Mouse (Mus musculus): ENCODE results near the gene Clic4. TPM values are rescaled to one million over a fixed set of nuclear protein-coding genes. Genes with fewer than 3 reads are reported as not detected.
"Not testable (repeated sequence)": the region's sequence is repeated elsewhere in the genome, so short reads cannot be mapped to it uniquely, and the experiment has no call there.

Gene Clic4
- polyA plus RNA-seq, 1 experiment from 2014 or later = 63.8 TPM

GRCm38 (mm10) chr4:135192841-135193240 lies 79.8 kb downstream of the Clic4 start:
- Histone ChIP-seq H3K4me1 (no peaks in the 10 kb centered on the region), H3K9me3 (no peaks in the 10 kb centered on the region), H3K36me3 (replicated peaks) (no peaks in the 10 kb centered on the region), H3K9ac (no peak overlapping the region), H3K4me2 (no peak overlapping the region), H3K4me3 (no peak overlapping the region), H3K27me3 (replicated peaks) (no peaks in the 10 kb centered on the region; the same call in 1 of the 2 replicates), H3K27ac (no peak overlapping the region)
- 90% methylated on average over 5 of the region's 5 CpGs for WGBS
- ATAC-seq (replicated peaks) = no peak

GRCm38 (mm10) chr4:135191604-135192003 lies 81.0 kb downstream of the Clic4 start:
- WGBS = 82% methylated on average over 11 of the region's 11 CpGs
- no peak for ATAC-seq (replicated peaks)
- no peaks in the 10 kb centered on the region; the same call in 1 of the 2 replicates for H3K27me3 ChIP-seq (replicated peaks)

DNA sequence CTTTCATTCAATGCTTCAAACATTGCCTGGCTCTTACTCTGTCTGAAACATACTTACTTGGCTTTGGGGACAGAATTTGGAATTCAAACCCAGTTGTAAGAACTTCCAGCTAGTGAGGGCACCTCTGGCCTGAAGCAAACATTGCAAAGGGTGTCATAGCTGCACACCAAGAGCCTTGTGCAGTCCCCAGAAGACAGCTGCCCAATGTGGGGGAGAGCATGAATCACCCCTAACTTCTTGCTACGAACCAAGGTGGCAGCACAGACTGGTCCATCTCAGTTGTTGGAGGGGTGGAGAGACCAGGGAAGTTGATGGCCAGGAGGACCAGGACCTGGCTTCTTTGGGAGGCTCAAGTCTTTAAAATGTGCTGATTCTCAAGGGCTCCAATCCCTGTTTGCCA lies 81.4 kb downstream of the Clic4 start:
- Histone ChIP-seq H3K4me2 (no peak overlapping the region), H3K27me3 (replicated peaks) (no peaks in the 10 kb centered on the region), H3K4me3 (no peak overlapping the region), H3K27ac (no peak overlapping the region), H3K4me1 (no peaks in the 10 kb centered on the region), H3K9ac (no peak overlapping the region), H3K9me3 (no peaks in the 10 kb centered on the region), H3K36me3 (replicated peaks) (no peaks in the 10 kb centered on the region)
- ATAC-seq (replicated peaks) = no peak
- 71% methylated on average over 1 of the region's 1 CpGs for WGBS

More at GRCm38 (mm10) chr4:135191604-135192003, 81.0 kb downstream of the Clic4 start:
- Histone ChIP-seq H3K4me3 (no peak overlapping the region), H3K4me1 (no peaks in the 10 kb centered on the region), H3K9me3 (no peaks in the 10 kb centered on the region), H3K4me2 (no peak overlapping the region), H3K9ac (no peak overlapping the region), H3K27ac (no peak overlapping the region), H3K36me3 (replicated peaks) (no peaks in the 10 kb centered on the region)

DNA sequence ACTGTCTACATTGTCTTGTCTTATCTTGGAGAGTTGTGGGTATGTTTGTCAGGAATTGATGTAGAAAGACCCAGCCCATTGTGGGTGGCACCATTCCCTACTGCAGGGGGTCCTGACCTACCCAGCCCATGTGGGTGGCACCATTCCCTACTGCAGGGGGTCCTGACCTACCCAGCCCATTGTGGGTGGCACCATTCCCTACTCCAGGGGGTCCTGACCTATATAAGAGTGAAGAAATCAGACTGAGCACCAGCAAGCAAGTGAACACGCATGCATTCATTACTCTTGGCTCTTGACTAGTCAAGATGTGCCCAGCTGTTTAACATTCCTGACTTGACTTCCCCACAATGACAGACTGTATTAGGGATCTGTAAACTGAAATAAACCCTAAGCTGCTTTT lies 82.2 kb downstream of the Clic4 start:
- H3K36me3 ChIP-seq (replicated peaks) = no peaks in the 10 kb centered on the region
- no peak overlapping the region for H3K4me2 ChIP-seq
- no peaks in the 10 kb centered on the region for H3K9me3 ChIP-seq
- H3K4me3 ChIP-seq = no peak overlapping the region
- H3K9ac ChIP-seq = no peak overlapping the region
- WGBS = 82% methylated on average over 1 of the region's 1 CpGs
- ATAC-seq (replicated peaks) = no peak
- H3K27ac ChIP-seq = no peak overlapping the region
- no peaks in the 10 kb centered on the region for H3K4me1 ChIP-seq
- no peaks in the 10 kb centered on the region for H3K27me3 ChIP-seq (replicated peaks)

GRCm38 (mm10) chr4:135189452-135190008 lies 83.1 kb downstream of the Clic4 start:
- no peaks in the 10 kb centered on the region for H3K9me3 ChIP-seq
- no peaks in the 10 kb centered on the region for H3K27me3 ChIP-seq (replicated peaks)
- WGBS = 81% methylated on average over 12 of the region's 12 CpGs
- H3K4me1 ChIP-seq = no peaks in the 10 kb centered on the region
- no peak for ATAC-seq (replicated peaks)
- H3K36me3 ChIP-seq (replicated peaks) = no peaks in the 10 kb centered on the region
- H3K9ac ChIP-seq = no peak overlapping the region
- no peak overlapping the region for H3K27ac ChIP-seq
- H3K4me2 ChIP-seq = no peak overlapping the region
- no peak overlapping the region for H3K4me3 ChIP-seq

DNA sequence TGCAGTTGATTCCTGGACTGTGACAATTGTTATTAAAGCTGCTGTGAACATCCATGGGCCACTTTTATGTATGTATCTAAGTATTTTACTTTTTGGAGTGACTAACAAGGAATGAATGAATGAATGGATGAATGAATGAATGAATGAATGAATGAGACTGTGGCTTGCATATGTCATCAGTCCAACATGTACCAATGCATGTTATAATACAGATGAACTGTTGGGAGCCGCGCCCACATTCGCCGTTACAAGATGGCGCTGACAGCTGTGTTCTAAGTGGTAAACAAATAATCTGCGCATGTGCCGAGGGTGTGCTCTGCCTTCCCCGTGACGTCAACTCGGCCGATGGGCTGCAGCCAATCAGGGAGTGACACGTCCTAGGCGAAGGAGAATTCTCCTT lies 88.3 kb downstream of the Clic4 start:
- 99% methylated on average over 7 of the region's 13 CpGs for WGBS
- not testable (repeated sequence) for H3K4me1 ChIP-seq; H3K4me3 ChIP-seq; H3K27ac ChIP-seq; H3K27me3 ChIP-seq (replicated peaks); H3K9me3 ChIP-seq; H3K9ac ChIP-seq; H3K36me3 ChIP-seq (replicated peaks); H3K4me2 ChIP-seq; ATAC-seq (replicated peaks)

DNA sequence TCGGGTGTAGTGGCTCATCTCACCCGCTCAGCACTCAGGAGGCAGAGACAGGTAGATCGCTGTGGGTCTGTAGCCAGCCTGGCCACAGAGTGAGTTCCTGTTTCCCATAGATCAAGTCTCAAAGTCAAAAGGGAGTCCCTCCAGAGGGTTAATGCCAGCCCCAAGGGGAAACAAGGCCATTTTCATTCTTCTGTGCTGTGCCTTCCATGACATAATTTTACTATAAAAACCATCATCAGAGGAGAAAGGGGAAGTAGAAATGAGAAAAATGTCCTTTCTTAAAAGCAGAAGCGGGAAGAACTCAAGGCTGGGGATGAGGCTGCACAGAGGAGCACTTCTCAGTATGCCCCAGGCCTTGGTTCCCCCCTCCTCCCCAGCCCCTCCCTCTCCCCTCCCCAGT lies 90.8 kb downstream of the Clic4 start:
- H3K4me2 ChIP-seq = no peak overlapping the region
- no peaks in the 10 kb centered on the region for H3K9me3 ChIP-seq
- H3K27me3 ChIP-seq (replicated peaks) = no peaks in the 10 kb centered on the region
- WGBS = 84% methylated on average over 4 of the region's 4 CpGs
- H3K4me1 ChIP-seq = no peaks in the 10 kb centered on the region
- no peak overlapping the region for H3K27ac ChIP-seq
- no peak overlapping the region for H3K9ac ChIP-seq
- H3K36me3 ChIP-seq (replicated peaks) = no peaks in the 10 kb centered on the region
- H3K4me3 ChIP-seq = no peak overlapping the region
- no peak for ATAC-seq (replicated peaks)

GRCm38 (mm10) chr4:135179077-135179481 lies 93.5 kb downstream of the Clic4 start:
- WGBS = 22% methylated on average over 5 of the region's 5 CpGs
- Histone ChIP-seq H3K27me3 (replicated peaks) (peaks cover 22% of the 10 kb centered on the region), H3K27ac (no peak overlapping the region)

DNA sequence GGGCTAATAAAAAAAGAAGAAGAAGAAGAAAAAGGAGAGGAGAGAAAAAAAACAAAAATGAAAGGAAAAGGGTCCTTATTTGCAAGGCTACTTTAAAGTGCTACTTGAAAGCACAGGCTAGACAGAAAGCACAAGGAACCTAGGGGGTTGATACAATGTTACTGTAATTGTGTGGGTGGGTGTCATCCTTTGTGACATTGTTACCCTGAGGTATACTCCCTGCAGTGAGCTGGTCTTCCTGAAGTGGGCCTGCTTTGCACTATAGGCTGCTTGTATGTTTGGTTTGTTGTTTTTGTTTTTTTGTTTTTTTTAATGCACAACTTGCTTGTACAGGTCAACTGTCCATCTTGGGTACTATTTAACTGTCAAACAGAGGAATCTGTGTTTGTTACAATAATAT lies 95.0 kb downstream of the Clic4 start:
- no peaks in the 10 kb centered on the region for H3K9me3 ChIP-seq
- no peak overlapping the region for H3K4me3 ChIP-seq
- no peak overlapping the region for H3K27ac ChIP-seq
- H3K36me3 ChIP-seq (replicated peaks) = no peaks in the 10 kb centered on the region
- peaks cover 9% of the 10 kb centered on the region; the same call in 1 of the 2 replicates for H3K4me1 ChIP-seq
- peaks cover 27% of the 10 kb centered on the region for H3K27me3 ChIP-seq (replicated peaks)
- no peak overlapping the region for H3K4me2 ChIP-seq
- ATAC-seq (replicated peaks) = no peak
- H3K9ac ChIP-seq = no peak overlapping the region

More at GRCm38 (mm10) chr4:135179077-135179481, 93.5 kb downstream of the Clic4 start:
- no peaks in the 10 kb centered on the region for H3K36me3 ChIP-seq (replicated peaks)
- ATAC-seq (replicated peaks) = no peak
- H3K9ac ChIP-seq = no peak overlapping the region
- H3K4me1 ChIP-seq = peaks cover 9% of the 10 kb centered on the region; the same call in 1 of the 2 replicates
- no peak overlapping the region for H3K4me3 ChIP-seq
- H3K4me2 ChIP-seq = no peak overlapping the region
- H3K9me3 ChIP-seq = no peaks in the 10 kb centered on the region

DNA sequence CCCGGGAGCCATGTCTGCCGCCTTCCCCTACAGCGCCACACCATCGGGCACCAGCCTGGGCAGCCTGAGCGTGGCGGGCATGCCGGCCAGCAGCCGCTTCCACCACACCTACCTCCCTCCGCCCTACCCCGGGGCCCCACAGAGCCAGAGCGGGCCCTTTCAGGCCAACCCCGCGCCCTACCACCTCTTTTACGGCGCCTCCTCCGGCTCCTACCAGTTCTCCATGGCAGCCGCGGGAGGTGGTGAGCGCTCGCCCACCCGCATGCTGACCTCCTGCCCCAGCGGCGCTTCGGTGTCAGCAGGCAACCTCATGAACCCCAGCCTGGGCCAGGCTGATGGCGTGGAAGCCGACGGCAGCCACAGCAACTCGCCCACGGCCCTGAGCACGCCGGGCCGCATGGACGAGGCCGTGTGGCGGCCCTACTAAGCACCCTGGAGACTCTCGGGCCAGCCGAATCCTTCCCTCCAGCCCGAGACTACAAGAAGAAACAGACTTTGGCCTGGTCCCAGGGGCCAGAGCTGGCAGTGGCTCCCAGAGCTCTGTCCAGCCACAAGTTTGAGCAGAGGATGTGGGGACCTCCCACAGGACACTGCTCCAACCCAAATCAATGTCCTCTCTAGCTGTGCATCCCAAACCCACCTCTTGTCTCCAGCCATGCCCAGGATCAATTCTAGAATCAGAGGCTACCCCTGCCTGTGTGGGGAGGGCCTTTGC lies 97.1 kb downstream of the Clic4 start:
- Histone ChIP-seq H3K4me3 (peak overlapping the region; percentile 28), H3K4me2 (peak overlapping the region; percentile 50), H3K27ac (no peak overlapping the region), H3K36me3 (replicated peaks) (no peaks in the 10 kb centered on the region), H3K9ac (0 out of 2 replicates have a peak overlapping the region, but pooled peaks have one; percentile 11), H3K9me3 (no peaks in the 10 kb centered on the region), H3K4me1 (peaks cover 9% of the 10 kb centered on the region; the same call in 1 of the 2 replicates), H3K27me3 (replicated peaks) (peaks cover 27% of the 10 kb centered on the region)
- 7% methylated on average over 38 of the region's 38 CpGs for WGBS
- ATAC-seq (replicated peaks) = no peak

- Histone ChIP-seq H3K27me3 (replicated peaks) (peaks cover 58% of the 10 kb centered on the region), H3K4me3 (no peak overlapping the region), H3K9me3 (no peaks in the 10 kb centered on the region), H3K9ac (no peak overlapping the region), H3K27ac (no peak overlapping the region), H3K36me3 (replicated peaks) (no peaks in the 10 kb centered on the region), H3K4me2 (no peak overlapping the region), H3K4me1 (peaks cover 21% of the 10 kb centered on the region)
- no peak for ATAC-seq (replicated peaks)
- 74% methylated on average over 12 of the region's 12 CpGs for WGBS
Observed at GRCm38 (mm10) chr4:135171304-135171875, 101.2 kb downstream of the Clic4 start.

- Histone ChIP-seq H3K4me1 (peaks cover 14% of the 10 kb centered on the region), H3K4me3 (no peak overlapping the region), H3K9me3 (no peaks in the 10 kb centered on the region), H3K9ac (no peak overlapping the region), H3K27ac (no peak overlapping the region), H3K4me2 (no peak overlapping the region), H3K27me3 (replicated peaks) (peaks cover 54% of the 10 kb centered on the region), H3K36me3 (replicated peaks) (no peaks in the 10 kb centered on the region)
- ATAC-seq (replicated peaks) = no peak
- 53% methylated on average over 4 of the region's 4 CpGs for WGBS
Observed at GRCm38 (mm10) chr4:135169501-135169900, 103.1 kb downstream of the Clic4 start.
